Mouse (Mus musculus) ES-Bruce4 (cell line): ENCODE measurements around the gene Cxcr4. TPM values are rescaled to one million over a fixed set of nuclear protein-coding genes. Genes with fewer than 3 reads are reported as not detected.
A peak's percentile ranks its signal among the peaks of the same experiment; 100 is the strongest.

Source experiments
- H3K27ac ChIP-seq: 2 replicates; pipeline ENCODE4 v1.5.1; 2012; ENCODE audit warnings: low read length, inconsistent platforms; ENCODE audit not compliant: insufficient read depth
- H3K27me3 ChIP-seq: 2 replicates; pipeline ENCODE4 v1.6.1; 2012; ENCODE audit warnings: mild to moderate bottlenecking, low read length, inconsistent platforms; ENCODE audit not compliant: control insufficient read depth, poor library complexity, insufficient read depth, severe bottlenecking
- H3K36me3 ChIP-seq: 2 replicates; pipeline ENCODE4 v1.6.1; 2012; ENCODE audit warnings: inconsistent platforms, mild to moderate bottlenecking, low read length, moderate library complexity; ENCODE audit not compliant: control insufficient read depth, poor library complexity, insufficient read depth, severe bottlenecking
- H3K4me1 ChIP-seq: one replicate; pipeline ENCODE4 v1.8.1; 2011; ENCODE audit warnings: low read length; ENCODE audit not compliant: control insufficient read depth, insufficient read depth
- H3K4me3 ChIP-seq: 2 replicates; pipeline ENCODE4 v1.5.1; 2011; ENCODE audit warnings: low read depth, mild to moderate bottlenecking, low read length
- H3K9ac ChIP-seq: 2 replicates; pipeline ENCODE4 v1.6.1; 2012; ENCODE audit warnings: low read depth, mild to moderate bottlenecking, inconsistent platforms; ENCODE audit not compliant: poor library complexity, severe bottlenecking
- H3K9me3 ChIP-seq: replicated peaks from 2 replicates; pipeline ENCODE4 v1.6.1; 2012; ENCODE audit warnings: mild to moderate bottlenecking, low read length, inconsistent platforms; ENCODE audit not compliant: control insufficient read depth, poor library complexity, insufficient read depth, severe bottlenecking
- CTCF ChIP-seq: IDR thresholded peaks from one replicate; pipeline ENCODE4 v1.8.1; 2011; ENCODE audit warnings: low read depth, low read length
- EP300 ChIP-seq: IDR thresholded peaks from 2 replicates; pipeline ENCODE4 v1.6.1; 2011; ENCODE audit warnings: low read depth, low read length; ENCODE audit not compliant: insufficient read depth
- POLR2A ChIP-seq: IDR thresholded peaks from one replicate; pipeline ENCODE4 v1.8.1; 2011; ENCODE audit warnings: low read length; ENCODE audit not compliant: insufficient read depth
- polyA plus RNA-seq: library from polyadenylated mRNA; stranded (reverse); fragments of >200 nt; gene quantifications from 2 replicates; pipeline ENCODE4 v1.2.4, GENCODE M21; 2011; ENCODE audit warnings: low read depth; ENCODE audit not compliant: missing spikeins, insufficient read depth, insufficient read length

Cxcr4 gene
- 3.2 and 3.9 TPM in 2 replicates for polyA plus RNA-seq

- Histone ChIP-seq H3K27me3 (peaks cover 13% of the 10 kb centered on the region), H3K27ac (no peak within 1 kb of the TSS), H3K9ac (peak within 1 kb of the TSS; percentile 49), H3K4me1 (no peaks in the 10 kb centered on the region), H3K36me3 (no peaks in the 10 kb centered on the region), H3K9me3 (no peaks in the 10 kb centered on the region), H3K4me3 (peak within 1 kb of the TSS; percentile 90)
- TF ChIP-seq EP300 (no peak), CTCF (peak; percentile 52)
Observed at GRCm38 (mm10) chr1:128592211-128592741, at the start of gene Cxcr4. Gene Cxcr4 (minus strand): TSS chr1:128592293.

- Histone ChIP-seq H3K4me1 (no peaks in the 10 kb centered on the region), H3K27ac (no peak overlapping the region), H3K9me3 (no peaks in the 10 kb centered on the region), H3K27me3 (no peaks in the 10 kb centered on the region), H3K36me3 (no peaks in the 10 kb centered on the region), H3K9ac (no peak overlapping the region), H3K4me3 (no peak overlapping the region)
- no peak for TF ChIP-seq EP300
- no peak for TF ChIP-seq CTCF
- no peak for TF ChIP-seq POLR2A
Observed at GRCm38 (mm10) chr1:128639707-128640107, 47.6 kb upstream of the Cxcr4 start.

- H3K36me3 ChIP-seq = no peaks in the 10 kb centered on the region
Observed at GRCm38 (mm10) chr1:128637230-128637740, 45.2 kb upstream of the Cxcr4 start.

GRCm38 (mm10) chr1:128636258-128637229 lies 44.5 kb upstream of the Cxcr4 start:
- no peaks in the 10 kb centered on the region for H3K36me3 ChIP-seq
- H3K27ac ChIP-seq = no peak overlapping the region
- no peak for TF ChIP-seq POLR2A
- TF ChIP-seq EP300 = no peak
- TF ChIP-seq CTCF = no peak
- no peaks in the 10 kb centered on the region for H3K9me3 ChIP-seq
- H3K9ac ChIP-seq = no peak overlapping the region
- H3K4me3 ChIP-seq = no peak overlapping the region
- no peaks in the 10 kb centered on the region for H3K4me1 ChIP-seq
- H3K27me3 ChIP-seq = no peaks in the 10 kb centered on the region

More at GRCm38 (mm10) chr1:128637230-128637740, 45.2 kb upstream of the Cxcr4 start:
- H3K27me3 ChIP-seq = no peaks in the 10 kb centered on the region
- H3K4me3 ChIP-seq = no peak overlapping the region
- TF ChIP-seq EP300 (no peak), POLR2A (no peak), CTCF (no peak)
- H3K9me3 ChIP-seq = no peaks in the 10 kb centered on the region
- no peaks in the 10 kb centered on the region for H3K4me1 ChIP-seq
- no peak overlapping the region for H3K27ac ChIP-seq
- H3K9ac ChIP-seq = no peak overlapping the region

GRCm38 (mm10) chr1:128633711-128634379 lies 41.8 kb upstream of the Cxcr4 start:
- no peaks in the 10 kb centered on the region for H3K9me3 ChIP-seq
- TF ChIP-seq EP300 = no peak
- TF ChIP-seq POLR2A = no peak
- no peak for TF ChIP-seq CTCF
- no peak overlapping the region for H3K9ac ChIP-seq
- H3K36me3 ChIP-seq = no peaks in the 10 kb centered on the region
- H3K4me1 ChIP-seq = no peaks in the 10 kb centered on the region
- no peak overlapping the region for H3K27ac ChIP-seq
- no peak overlapping the region for H3K4me3 ChIP-seq
- no peaks in the 10 kb centered on the region for H3K27me3 ChIP-seq
